ENCODE assay signal across 16 mouse cellular contexts in the genomic region with DNA sequence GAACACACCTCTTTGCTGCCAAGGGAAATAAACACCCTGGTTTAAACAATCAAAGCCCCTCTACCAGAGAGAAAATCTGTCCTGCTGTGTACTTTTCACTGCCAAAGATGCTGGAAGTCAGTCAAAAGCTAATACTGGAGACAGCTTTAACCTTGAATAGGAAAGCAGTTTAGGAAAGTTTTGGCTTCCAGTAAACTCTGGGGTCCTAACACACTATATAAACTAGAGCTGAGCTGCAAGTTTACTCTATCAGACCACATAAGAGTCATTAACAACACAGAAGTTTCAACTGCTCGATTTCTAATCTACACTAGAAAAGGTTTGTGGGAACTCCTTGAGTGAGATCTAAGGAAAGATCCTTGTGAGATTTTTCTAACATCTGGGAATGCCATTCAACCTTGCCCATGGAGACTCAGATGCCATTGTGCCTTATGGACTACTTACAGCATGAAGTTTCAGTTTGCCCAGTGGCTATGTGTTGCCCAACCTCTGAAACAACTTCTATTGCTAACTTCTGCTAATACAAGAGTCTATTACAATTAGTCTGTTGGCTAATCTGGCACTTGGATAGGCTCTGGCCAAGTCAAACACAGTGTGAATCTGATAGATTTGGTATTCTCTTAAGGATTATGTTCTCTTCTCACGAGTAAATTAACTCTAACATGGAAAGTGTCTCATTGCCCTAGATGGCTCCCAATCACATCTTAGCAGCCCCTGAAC. TPM values are rescaled to one million over a fixed set of nuclear protein-coding genes. Genes with fewer than 3 reads are reported as not detected.
A peak's percentile ranks its signal among the peaks of the same experiment; 100 is the strongest.
DNase-seq lines count a peak whose midpoint lies in the region; ATAC-seq and TF ChIP-seq lines count a peak whose summit lies in the region.
"Had no signal": no experiment of that assay in that cellular context is flagged by ENCODE, and none has a peak within 500 bp of the region (broad histone marks: within the 10 kb centered on the region; RNA-seq: fewer than 3 reads in every experiment).

No protein-coding gene starts in this region.

- no peak overlapping the region for H3K27ac ChIP-seq in forebrain, embryonic 14.5 days (ENCODE audit: low read depth, low read length)
- H3K27ac ChIP-seq in forebrain, embryonic 10.5 days, result no peak overlapping the region
- H3K27ac ChIP-seq in kidney, adult 2 months (ENCODE audit: insufficient read depth, low read depth, low read length), result peak overlapping the region; percentile 82
- H3K27ac ChIP-seq: hindbrain, embryonic 12.5 days; liver, embryonic 13.5 days; stomach, postnatal 0 days had no signal

- 82% methylated on average over 2 of the region's 2 CpGs for WGBS in forebrain, embryonic 14.5 days
- WGBS in forebrain, embryonic 10.5 days, result 77% methylated on average over 2 of the region's 2 CpGs
- WGBS in kidney, adult 2 months, result 76% methylated on average over 2 of the region's 2 CpGs

- no peak overlapping the region for H3K9ac ChIP-seq in forebrain, embryonic 14.5 days (ENCODE audit: low read length)
- H3K9ac ChIP-seq: forebrain, postnatal 0 days; hindbrain, embryonic 12.5 days; liver, embryonic 13.5 days had no signal

- no peak for TF ChIP-seq POLR2A in kidney, adult 2 months (IDR thresholded peaks at IDR 0.05; ENCODE audit: low read depth, low read length)

- ATAC-seq in forebrain, embryonic 14.5 days, result no peak
- peak; percentile 82 for ATAC-seq in granulocyte monocyte progenitor cell, adult 5-6 weeks (replicated peaks; ENCODE audit: poor library complexity, severe bottlenecking)
- no peak for ATAC-seq in erythroid progenitor cell, adult 5-6 weeks (replicated peaks; ENCODE audit: low FRiP score, poor library complexity, severe bottlenecking)
- ATAC-seq: forebrain, postnatal 0 days had no signal

- peak; percentile 19 for DNase-seq in forebrain, embryonic 14.5 days (ENCODE audit: low spot score)
- no peak for DNase-seq in forebrain, embryonic 10.5 days (ENCODE audit: extremely low spot score, low spot score)
- no peak for DNase-seq in kidney, adult 2 months
- DNase-seq in kidney, adult 11 months, result no peak
- peak; percentile 91 for DNase-seq in adipocyte (ENCODE audit: low spot score)
- no peak for DNase-seq in adrenal gland, postnatal 10 days
- DNase-seq: adrenal gland, postnatal 25 days; liver, embryonic 13.5 days; right cerebral cortex, postnatal 14 days had no signal

- H3K36me3 ChIP-seq in forebrain, embryonic 14.5 days (ENCODE audit: control insufficient read depth, insufficient read depth, low read length), result no peaks in the 10 kb centered on the region; the same call in 1 of the 2 replicates
- no peaks in the 10 kb centered on the region for H3K36me3 ChIP-seq in forebrain, embryonic 10.5 days (replicated peaks)
- no peaks in the 10 kb centered on the region for H3K36me3 ChIP-seq in kidney, adult 2 months (ENCODE audit: control insufficient read depth, insufficient read depth, low read length)
- H3K36me3 ChIP-seq: hindbrain, embryonic 12.5 days; liver, embryonic 13.5 days had no signal

- H3K4me3 ChIP-seq in forebrain, embryonic 14.5 days (ENCODE audit: low read depth, low read length), result no peak overlapping the region
- H3K4me3 ChIP-seq in forebrain, embryonic 10.5 days, result no peak overlapping the region
- H3K4me3 ChIP-seq in kidney, adult 2 months (ENCODE audit: insufficient read depth, low read depth, low read length), result no peak overlapping the region
- H3K4me3 ChIP-seq: hindbrain, embryonic 12.5 days; liver, embryonic 13.5 days; megakaryocyte, embryonic 14.5 days had no signal

- TF ChIP-seq CTCF in kidney, adult 2 months (conservative IDR thresholded peaks at IDR 0.05; ENCODE audit: insufficient read depth, insufficient read length, low read depth, low read length), result no peak

- H3K27me3 ChIP-seq in forebrain, embryonic 14.5 days (replicated peaks; ENCODE audit: control insufficient read depth, insufficient read depth, low read length), result no peaks in the 10 kb centered on the region
- no peaks in the 10 kb centered on the region for H3K27me3 ChIP-seq in forebrain, embryonic 10.5 days (ENCODE audit: poor library complexity, severe bottlenecking)
- no peaks in the 10 kb centered on the region for H3K27me3 ChIP-seq in kidney, adult 2 months (replicated peaks; ENCODE audit: control insufficient read depth, insufficient read depth, low read length)
- H3K27me3 ChIP-seq: hindbrain, embryonic 12.5 days; liver, embryonic 13.5 days; megakaryocyte, embryonic 14.5 days had no signal

- no peak overlapping the region for H3K4me2 ChIP-seq in forebrain, embryonic 14.5 days (ENCODE audit: low read length)
- H3K4me2 ChIP-seq: heart, embryonic 11.5 days; hindbrain, embryonic 12.5 days; liver, embryonic 13.5 days had no signal

- no peaks in the 10 kb centered on the region for H3K9me3 ChIP-seq in forebrain, embryonic 14.5 days (replicated peaks; ENCODE audit: control insufficient read depth, low read length)
- no peaks in the 10 kb centered on the region for H3K9me3 ChIP-seq in forebrain, embryonic 10.5 days
- H3K9me3 ChIP-seq: hindbrain, embryonic 12.5 days; liver, embryonic 13.5 days; megakaryocyte, embryonic 14.5 days had no signal

- H3K4me1 ChIP-seq in forebrain, embryonic 14.5 days (ENCODE audit: control insufficient read depth, insufficient read depth, low read length), result 0 out of 2 replicates have a peak, but pooled peaks cover 2% of the 10 kb centered on the region
- H3K4me1 ChIP-seq in forebrain, embryonic 10.5 days, result no peaks in the 10 kb centered on the region
- no peaks in the 10 kb centered on the region for H3K4me1 ChIP-seq in kidney, adult 2 months (ENCODE audit: control insufficient read depth, insufficient read depth, low read length)
- H3K4me1 ChIP-seq: hindbrain, embryonic 12.5 days; liver, embryonic 13.5 days had no signal

RNA-seq across cellular contexts. Expression of gene Cd200, which starts 33.2 kb away (rescaled TPM):
- 209 and 237 TPM in 2 replicates for polyA plus RNA-seq in forebrain, embryonic 14.5 days (2014; fragmentation: Nextera tagmentation; extraction: Ambion mirVana)
- 7.1 and 10.2 TPM in 2 replicates for polyA plus RNA-seq in forebrain, embryonic 10.5 days (2016; fragmentation: Nextera tagmentation; extraction: Ambion mirVana)
- 54.5 and 72.9 TPM in 2 replicates for polyA plus RNA-seq in kidney, adult 2 months (2012; rRNA removed)
- not detected in 2 replicates for total RNA-seq in granulocyte monocyte progenitor cell, adult 5-6 weeks (2014; fragmentation: Nextera tagmentation)
- total RNA-seq in granulocyte monocyte progenitor cell, adult 5-6 weeks (2017), result not detected in 2 replicates
- 0.42 and 1.4 TPM in 2 replicates for total RNA-seq in erythroid progenitor cell, adult 5-6 weeks (2015; ENCODE audit: low replicate concordance)
- 1.9 TPM in 1 of 2 replicates, not detected in the other for total RNA-seq in erythroid progenitor cell, adult 5-6 weeks (2017; ENCODE audit: low replicate concordance)
- 10 to 100 TPM; 68.9 to 80.1 TPM for total RNA-seq in adrenal gland, postnatal 10 days (2021)

Comparison
In these comparisons a context has a peak if more than half of its experiments do, and no peak if none do; other contexts are left out.
1. DNase-seq: peak in forebrain, embryonic 14.5 days (single experiment) and adipocyte (single experiment); none in forebrain, embryonic 10.5 days (single experiment), kidney, adult 2 months (single experiment), kidney, adult 11 months (single experiment) and adrenal gland, postnatal 10 days (single experiment).
2. RNA of gene Cd200, which starts 33.2 kb away (total RNA-seq): 68.9 to 80.1 TPM in adrenal gland, postnatal 10 days; 0.42 to 1.9 TPM in erythroid progenitor cell, adult 5-6 weeks and not detected in granulocyte monocyte progenitor cell, adult 5-6 weeks; every median in the first group is over 10 times any median in the second.